Mouse (Mus musculus) cerebellum, postnatal 14 days (tissue): ENCODE results near the gene Hoxa5.
A peak's percentile ranks its signal among the peaks of the same experiment; 100 is the strongest.

ENCODE experiments used
- DNase-seq, 2 experiments: peaks; one replicate each; pipeline ENCODE4 v3.0.0; 2021; ENCODE audit warnings: mixed read lengths in 2 of 2

The Hoxa5 gene

GRCm38 (mm10) chr6:52213119-52213986 is 9.0 kb upstream of the Hoxa5 start, which contains the start of the genes Hoxa3 and Gm28308:
Gene Hoxa3, minus strand, starts transcription at chr6:52213336.
Gene Gm28308, minus strand, starts transcription at chr6:52213339.
- no peak for DNase-seq

DNA sequence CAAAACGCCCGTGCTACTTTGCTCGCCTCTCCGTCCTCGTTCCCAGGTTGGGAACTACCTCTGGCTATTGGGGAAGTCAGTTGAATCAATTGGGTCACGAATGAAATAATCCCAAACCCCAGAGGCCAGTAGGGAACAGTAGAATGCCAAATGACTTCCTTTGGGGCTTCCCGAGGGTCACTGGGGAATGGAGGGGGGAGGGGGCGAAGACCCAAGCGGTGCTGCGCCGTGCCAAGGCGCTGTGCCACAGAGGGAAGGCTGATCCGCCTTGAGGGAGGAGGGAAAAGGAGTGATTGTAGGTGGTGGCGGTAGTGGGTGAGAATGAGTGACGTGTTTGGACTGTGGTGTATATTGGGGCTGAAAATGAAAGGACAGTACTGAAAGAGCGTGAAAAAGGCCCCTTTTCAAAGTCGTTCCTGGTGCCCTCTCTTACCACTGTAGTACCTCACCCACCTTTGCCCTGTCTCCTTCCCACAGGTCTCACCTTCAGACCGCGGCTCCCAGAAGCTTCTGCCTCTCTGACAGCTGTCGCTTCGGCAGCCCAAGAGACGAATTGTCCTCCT is 8.2 kb upstream of the Hoxa5 start:
- DNase-seq, result no peak

- DNase-seq, result no peak
These were observed 7.6 kb upstream of the Hoxa5 start for GRCm38 (mm10) chr6:52211961-52212360.

DNA sequence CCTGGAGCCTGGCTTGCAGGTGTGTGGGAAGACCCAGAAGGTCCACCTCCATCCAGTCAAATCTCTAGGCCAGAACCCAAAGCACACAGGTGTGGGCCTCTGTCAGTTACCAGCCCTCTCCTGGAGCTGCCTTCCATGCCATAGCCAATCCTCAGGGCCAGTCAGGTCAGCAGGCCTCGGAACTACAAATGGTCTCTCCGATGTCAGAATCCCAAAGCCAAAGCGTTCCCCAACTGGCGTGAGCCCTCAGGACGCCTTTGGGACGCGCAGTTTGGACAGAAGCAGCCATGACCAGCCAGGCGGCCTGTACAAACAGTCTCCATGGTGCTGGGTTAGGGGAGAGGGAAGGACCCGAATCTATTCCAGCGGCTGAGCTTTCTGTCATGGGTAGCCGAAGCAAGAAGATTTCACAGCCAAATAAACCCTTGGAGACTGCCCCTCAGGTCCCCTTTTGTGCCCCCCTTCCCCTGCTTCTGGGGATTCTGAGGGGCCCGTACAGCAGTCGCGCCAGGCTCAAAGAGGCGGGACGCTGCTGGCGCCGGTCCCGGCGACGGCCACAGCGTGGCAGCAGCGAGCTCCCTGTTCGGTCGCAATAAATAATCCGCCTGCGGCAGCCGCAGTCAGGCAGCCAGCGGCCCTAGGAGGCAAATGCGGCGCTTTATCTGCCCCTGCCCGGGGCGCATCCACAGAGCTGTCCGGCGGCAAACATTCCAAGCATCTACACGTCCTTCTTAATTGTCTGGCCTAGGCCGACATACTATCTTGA is 7.0 kb upstream of the Hoxa5 start:
- peak; percentile 76 to 79 for DNase-seq

- no peak for DNase-seq
These were observed 5.3 kb upstream of the Hoxa5 start for GRCm38 (mm10) chr6:52209685-52210046.

DNA sequence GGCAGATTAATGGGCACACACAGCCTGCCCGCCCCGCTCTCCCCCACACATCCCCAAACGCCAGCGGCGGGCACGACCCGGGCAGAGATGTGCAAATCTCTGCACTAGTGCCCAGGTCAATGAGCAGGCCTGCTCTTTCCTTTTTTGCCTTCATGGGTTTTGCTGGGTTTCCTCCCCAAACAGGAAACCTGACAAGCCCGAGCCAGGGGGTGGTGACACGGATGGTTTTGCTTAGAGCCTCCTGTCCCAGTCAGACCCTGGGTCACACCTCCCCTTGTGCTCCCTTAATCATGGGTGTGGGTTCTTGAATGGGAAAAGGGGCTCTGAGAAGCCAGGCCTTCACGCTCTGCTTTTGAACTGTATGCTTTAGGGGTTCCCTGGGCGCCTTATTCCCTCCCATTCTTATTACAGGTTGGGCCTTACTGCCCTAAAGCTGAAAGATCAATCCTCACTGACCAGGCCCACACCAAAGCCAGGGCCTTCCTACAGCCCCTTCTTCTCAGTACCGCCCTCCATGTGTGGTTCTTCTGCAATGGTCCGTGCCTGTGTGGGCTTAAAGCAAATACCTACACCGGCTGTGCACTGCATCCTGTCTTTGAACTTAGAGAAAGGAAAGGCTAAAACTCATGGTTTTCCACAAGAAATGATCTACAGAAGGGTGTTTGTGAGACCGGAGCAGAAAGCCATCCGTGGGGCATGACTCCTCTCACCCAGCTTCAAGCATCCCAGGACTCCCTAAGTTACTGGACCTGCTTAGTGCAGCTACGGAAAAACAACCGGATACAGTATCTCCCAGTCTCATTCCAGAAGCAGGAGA is 4.7 kb upstream of the Hoxa5 start:
- DNase-seq, result no peak

DNA sequence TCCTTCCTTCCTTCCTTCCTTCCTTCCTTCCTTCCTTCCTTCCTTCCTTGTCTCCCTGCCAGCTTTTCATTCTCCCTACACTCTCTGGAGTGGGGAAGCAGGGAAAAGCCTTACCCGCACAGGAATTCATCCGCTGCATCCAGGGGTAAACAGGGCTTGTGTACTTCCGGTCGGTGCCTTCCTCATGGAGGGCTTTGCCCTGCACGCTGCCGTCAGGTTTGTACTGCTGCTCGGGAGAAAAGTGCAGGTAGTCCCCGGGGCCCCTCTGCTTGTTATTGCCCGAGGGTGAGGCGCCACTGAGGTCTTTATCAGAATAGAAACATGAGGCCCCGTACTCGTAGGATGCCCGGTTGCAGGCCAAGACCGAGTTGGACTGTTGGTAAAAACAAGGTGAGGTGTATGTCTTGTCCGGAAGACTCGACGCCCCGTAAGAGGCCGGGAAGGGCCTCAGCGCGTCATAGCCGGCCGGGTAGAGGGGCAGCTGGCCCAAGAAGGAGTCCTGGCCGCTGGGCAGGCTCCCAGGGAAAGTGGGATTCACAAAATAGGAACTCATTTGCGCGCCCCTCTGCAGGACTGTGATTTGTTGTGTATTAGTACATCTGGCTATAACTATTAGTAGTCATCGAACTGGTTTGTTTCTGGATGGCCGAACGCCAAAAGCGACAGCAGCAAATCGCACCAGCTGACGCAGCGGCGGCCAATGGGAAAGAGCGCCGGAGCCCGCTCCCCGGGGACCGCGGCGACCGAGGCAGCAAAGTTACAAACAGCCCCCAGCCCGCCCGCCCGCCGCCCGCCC is 3.9 kb upstream of the Hoxa5 start, which contains the start of gene Hoxa6:
TSS of gene Hoxa6 (minus strand) at position 651 of the 796 bp plus-strand sequence.
- no peak for DNase-seq

GRCm38 (mm10) chr6:52207684-52207976 is 3.2 kb upstream of the Hoxa5 start:
- no peak for DNase-seq

- DNase-seq, result no peak
These were observed 2.7 kb upstream of the Hoxa5 start for GRCm38 (mm10) chr6:52206882-52207683.

GRCm38 (mm10) chr6:52205638-52206621 is 1.5 kb upstream of the Hoxa5 start:
- no peak for DNase-seq

DNA sequence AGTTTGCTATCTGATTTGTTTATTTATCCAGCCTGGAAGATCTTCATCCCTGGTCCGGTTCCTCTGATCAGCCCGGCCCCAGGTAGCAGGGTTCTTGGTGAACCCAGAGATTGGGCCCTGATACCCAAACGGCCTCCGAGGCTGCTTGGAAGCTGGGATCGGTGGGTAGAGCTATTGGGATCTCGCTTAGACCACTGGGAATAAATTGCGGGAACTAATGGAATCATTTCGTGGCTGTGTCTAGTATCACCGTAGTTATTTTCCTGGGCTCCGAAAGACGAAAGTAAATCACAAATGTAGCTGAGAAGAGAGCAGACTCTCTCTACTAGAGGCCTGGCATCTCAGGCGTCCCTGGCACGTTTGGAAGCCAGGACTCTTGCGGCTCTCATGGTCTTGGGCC is 834 bp upstream of the Hoxa5 start:
- no peak for DNase-seq

GRCm38 (mm10) chr6:52203371-52204049 is 877 bp downstream of the Hoxa5 start:
- no peak for DNase-seq

GRCm38 (mm10) chr6:52203121-52203370 is 1.3 kb downstream of the Hoxa5 start:
- no peak for DNase-seq

DNA sequence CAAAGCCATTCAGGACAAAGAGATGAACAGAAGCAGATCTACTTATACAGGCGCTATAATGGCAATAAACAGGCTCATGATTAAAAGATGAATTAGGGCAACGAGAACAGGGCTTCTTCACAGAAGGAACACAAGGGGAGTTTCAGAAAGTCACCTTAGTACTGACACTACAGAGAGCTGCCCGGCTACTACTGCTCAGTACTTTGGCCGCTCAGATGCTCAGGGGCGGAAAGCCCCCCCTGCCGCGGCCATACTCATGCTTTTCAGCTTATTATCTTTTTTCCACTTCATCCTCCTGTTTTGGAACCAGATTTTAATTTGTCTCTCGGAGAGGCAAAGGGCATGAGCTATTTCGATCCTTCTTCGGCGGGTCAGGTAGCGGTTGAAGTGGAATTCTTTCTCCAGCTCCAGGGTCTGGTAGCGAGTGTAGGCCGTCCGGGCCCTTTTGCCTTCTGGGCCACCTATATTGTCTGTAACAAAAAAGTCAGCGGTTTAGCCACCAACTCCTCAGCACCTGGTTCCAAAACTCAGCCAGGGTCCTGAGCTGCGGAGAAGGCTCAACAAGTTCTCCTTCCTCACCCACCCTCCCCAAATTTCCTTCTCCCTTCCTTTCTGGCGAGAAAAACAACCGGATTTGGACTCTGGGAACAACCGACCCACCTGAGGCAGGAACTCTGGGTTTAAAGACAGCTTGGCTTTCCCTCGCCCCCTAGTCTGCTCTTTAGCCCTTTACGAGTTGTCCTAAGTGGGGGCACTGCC is 1.8 kb downstream of the Hoxa5 start:
- DNase-seq, result no peak

GRCm38 (mm10) chr6:52201269-52201668 is 3.1 kb downstream of the Hoxa5 start:
- no peak for DNase-seq

DNA sequence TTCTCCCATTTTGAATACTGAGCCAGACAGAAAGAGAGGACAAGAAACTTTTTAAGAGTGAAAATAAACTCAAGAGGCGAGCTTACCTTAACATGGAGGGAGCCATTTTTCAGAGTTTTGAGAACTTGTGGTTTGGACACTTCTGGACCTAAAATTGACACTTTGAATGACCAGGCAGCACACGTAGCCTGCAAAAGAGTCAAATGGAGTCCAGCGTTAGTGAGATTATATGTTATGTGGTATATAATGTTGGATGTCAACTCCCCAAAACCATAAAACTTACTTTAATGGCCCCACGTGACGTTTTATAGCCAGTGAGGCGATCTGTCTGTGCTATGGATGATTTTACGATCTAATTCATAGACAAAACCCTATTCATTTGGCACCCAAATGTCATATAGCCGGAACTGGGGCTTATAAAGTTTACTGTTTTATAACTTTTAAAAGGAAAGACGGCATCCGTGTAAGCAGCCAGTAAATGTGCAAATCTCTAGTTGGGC is 3.6 kb downstream of the Hoxa5 start:
- DNase-seq, result no peak

- DNase-seq, result no peak
These were observed 4.2 kb downstream of the Hoxa5 start for GRCm38 (mm10) chr6:52200073-52200750.

GRCm38 (mm10) chr6:52197271-52197670 is 7.1 kb downstream of the Hoxa5 start:
- no peak for DNase-seq
